Mouse (Mus musculus): ENCODE data around the gene Diras1. TPM values are rescaled to one million over a fixed set of nuclear protein-coding genes. Genes with fewer than 3 reads are reported as not detected.
"Not testable (repeated sequence)": the region's sequence is repeated elsewhere in the genome, so short reads cannot be mapped to it uniquely, and the experiment has no call there.

Diras1 gene
- 1 to 10 TPM; 2.8 to 3.4 TPM for total RNA-seq (2021)
- long read RNA-seq, experiment 1, partial matches to known transcripts, result 0 of 1 reads
- long read RNA-seq, experiment 1, other reads (novel, unspliced or antisense), result 1 of 1 reads
- long read RNA-seq, experiment 2, partial matches to known transcripts, result 0 of 2 reads
- long read RNA-seq, experiment 2, other reads (novel, unspliced or antisense), result 0 of 2 reads

GRCm38 (mm10) chr10:81025639-81026275, at the start of gene Diras1:
Diras1 (minus strand) TSS chr10:81025662.
- DNase-seq, result no peak

GRCm38 (mm10) chr10:81073464-81073863, 48.0 kb upstream of the Diras1 start:
- no peak for DNase-seq

GRCm38 (mm10) chr10:81072290-81072689, 46.8 kb upstream of the Diras1 start:
- no peak for DNase-seq

GRCm38 (mm10) chr10:81069836-81070235, 44.4 kb upstream of the Diras1 start, which contains the start of gene Thop1:
Thop1 (plus strand) TSS chr10:81070035.
- peak; percentile 96 for DNase-seq

GRCm38 (mm10) chr10:81068706-81069105, 43.2 kb upstream of the Diras1 start:
- no peak for DNase-seq

- not testable (repeated sequence) for DNase-seq
Measured at GRCm38 (mm10) chr10:81064519-81064918, 39.1 kb upstream of the Diras1 start.

- DNase-seq, result no peak
Measured at GRCm38 (mm10) chr10:81062710-81063109, 37.2 kb upstream of the Diras1 start.

- DNase-seq, result peak; percentile 99
Measured at GRCm38 (mm10) chr10:81059603-81060543, 34.4 kb upstream of the Diras1 start, which contains the start of gene Sgta. Sgta (minus strand) TSS chr10:81060181.

- no peak for DNase-seq
Measured at GRCm38 (mm10) chr10:81058896-81059295, 33.4 kb upstream of the Diras1 start.

GRCm38 (mm10) chr10:81057406-81058130, 32.1 kb upstream of the Diras1 start:
- DNase-seq, result peak; percentile 70

- peak; percentile 38 for DNase-seq
Measured at GRCm38 (mm10) chr10:81055802-81056340, 30.4 kb upstream of the Diras1 start.

GRCm38 (mm10) chr10:81055169-81055568, 29.7 kb upstream of the Diras1 start:
- no peak for DNase-seq

- peak; percentile 69 for DNase-seq
Measured at GRCm38 (mm10) chr10:81052577-81052976, 27.1 kb upstream of the Diras1 start.

GRCm38 (mm10) chr10:81051133-81051532, 25.7 kb upstream of the Diras1 start:
- no peak for DNase-seq

- peak; percentile 44 for DNase-seq
Measured at GRCm38 (mm10) chr10:81050645-81051044, 25.2 kb upstream of the Diras1 start.

GRCm38 (mm10) chr10:81045246-81045645, 19.8 kb upstream of the Diras1 start:
- DNase-seq, result not testable (repeated sequence)

- peak; percentile 84 for DNase-seq
Measured at GRCm38 (mm10) chr10:81041458-81042175, 16.2 kb upstream of the Diras1 start.

GRCm38 (mm10) chr10:81036988-81037580, 11.6 kb upstream of the Diras1 start, which contains the start of gene Slc39a3:
Slc39a3 (minus strand) TSS chr10:81037426.
- DNase-seq, result peak; percentile 98

GRCm38 (mm10) chr10:81036251-81036650, 10.8 kb upstream of the Diras1 start:
- no peak for DNase-seq

- DNase-seq, result peak; percentile 49
Measured at GRCm38 (mm10) chr10:81033586-81033985, 8.1 kb upstream of the Diras1 start.

Measured in adrenal gland, postnatal 10 days (tissue).